Mouse (Mus musculus) v-Abl transformed pro-B cells (cell line): ENCODE results near the gene Fnip2.
"Not testable (repeated sequence)": the region's sequence is repeated elsewhere in the genome, so short reads cannot be mapped to it uniquely, and the experiment has no call there.

Experiments
- in situ Hi-C, 2 experiments: fragments of 400-800 bp; cut with MboI; formaldehyde crosslinking; loops; one replicate each; pipeline ENCODE4 v1.15.1; 2025; ENCODE audit not compliant: unreplicated experiment in 2 of 2

The Fnip2 gene

GRCm38 (mm10) chr3:79567703-79568362, at the start of gene Fnip2:
Fnip2 (minus strand) TSS chr3:79567796.
- in situ Hi-C loops: no loop called here

- in situ Hi-C loops: no loop called here
Measured at GRCm38 (mm10) chr3:79609886-79610285, 42.3 kb upstream of the Fnip2 start.

GRCm38 (mm10) chr3:79595468-79595867, 27.9 kb upstream of the Fnip2 start:
- in situ Hi-C loops: loop anchor here (10.0 to 25.0 kb wide), 2 partner anchors 501 to 508 kb away; no protein-coding TSS in a partner anchor

- in situ Hi-C loops: loop anchor here (10.0 to 25.0 kb wide), 2 partner anchors 497 to 505 kb away; no protein-coding TSS in a partner anchor
Measured at GRCm38 (mm10) chr3:79591793-79592471, 24.3 kb upstream of the Fnip2 start.

- in situ Hi-C loops: loop anchor here (10.0 to 25.0 kb wide), 2 partner anchors 496 to 504 kb away; no protein-coding TSS in a partner anchor
Measured at GRCm38 (mm10) chr3:79590863-79591792, 23.5 kb upstream of the Fnip2 start, which contains the start of gene Ppid. Ppid (plus strand) TSS chr3:79591342.

- in situ Hi-C loops: loop anchor here (5.0 to 25.0 kb wide), 6 partner anchors 223 to 632 kb away; no protein-coding TSS in a partner anchor
Measured at GRCm38 (mm10) chr3:79589671-79590070, 22.1 kb upstream of the Fnip2 start.

- in situ Hi-C loops: loop anchor here (5.0 to 25.0 kb wide), 5 partner anchors 225 to 630 kb away; no protein-coding TSS in a partner anchor
Measured at GRCm38 (mm10) chr3:79586804-79587203, 19.2 kb upstream of the Fnip2 start.

GRCm38 (mm10) chr3:79579891-79580575, 12.4 kb upstream of the Fnip2 start:
- in situ Hi-C loops: loop anchor here (10.0 to 25.0 kb wide), 2 partner anchors 355 to 493 kb away; no protein-coding TSS in a partner anchor

- in situ Hi-C loops: loop anchor here in 1 of 2 experiments (25.0 kb wide), 1 partner anchor 491 kb away; no protein-coding TSS in a partner anchor
Measured at GRCm38 (mm10) chr3:79578164-79578563, 10.6 kb upstream of the Fnip2 start.

- in situ Hi-C loops: loop anchor here in 1 of 2 experiments (25.0 kb wide), 1 partner anchor 490 kb away; no protein-coding TSS in a partner anchor
Measured at GRCm38 (mm10) chr3:79577606-79578005, 10.0 kb upstream of the Fnip2 start.

- in situ Hi-C loops: loop anchor here in 1 of 2 experiments (25.0 kb wide), 1 partner anchor 490 kb away; no protein-coding TSS in a partner anchor
Measured at GRCm38 (mm10) chr3:79576865-79577264, 9.3 kb upstream of the Fnip2 start.

GRCm38 (mm10) chr3:79576468-79576816, 8.8 kb upstream of the Fnip2 start:
- in situ Hi-C loops: loop anchor here in 1 of 2 experiments (25.0 kb wide), 1 partner anchor 489 kb away; no protein-coding TSS in a partner anchor

- in situ Hi-C loops: loop anchor here in 1 of 2 experiments (25.0 kb wide), 1 partner anchor 489 kb away; no protein-coding TSS in a partner anchor
Measured at GRCm38 (mm10) chr3:79575576-79576467, 8.2 kb upstream of the Fnip2 start.

GRCm38 (mm10) chr3:79574336-79574735, 6.7 kb upstream of the Fnip2 start:
- in situ Hi-C loops: no loop called here

GRCm38 (mm10) chr3:79573376-79573775, 5.8 kb upstream of the Fnip2 start:
- in situ Hi-C loops: not testable (repeated sequence)

GRCm38 (mm10) chr3:79572399-79572798, 4.8 kb upstream of the Fnip2 start:
- in situ Hi-C loops: no loop called here

GRCm38 (mm10) chr3:79569351-79569681, 1.7 kb upstream of the Fnip2 start:
- in situ Hi-C loops: no loop called here

GRCm38 (mm10) chr3:79568629-79569350, 1.2 kb upstream of the Fnip2 start:
- in situ Hi-C loops: no loop called here
